ENCODE assay signal across 13 mouse cellular contexts in the genomic region with DNA sequence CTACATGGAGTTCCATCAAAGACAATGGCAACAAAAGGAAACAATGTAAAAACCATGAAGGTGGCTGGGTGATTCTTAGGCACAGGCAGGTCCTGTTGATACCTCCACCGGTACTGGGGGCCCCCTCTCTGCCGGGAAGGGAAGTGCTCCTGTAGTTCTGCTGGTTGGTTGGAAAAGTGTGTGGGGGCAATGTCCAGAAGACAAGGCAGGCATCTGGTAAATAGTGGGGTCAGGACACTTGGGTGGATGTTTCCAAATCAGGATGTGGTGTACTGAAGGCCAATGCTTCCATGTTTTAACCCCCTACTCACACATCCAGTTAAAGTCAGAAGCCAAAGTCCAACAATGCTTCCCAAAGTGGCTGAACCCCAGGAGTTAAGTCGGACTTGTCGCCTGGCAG. TPM values are rescaled to one million over a fixed set of nuclear protein-coding genes. Genes with fewer than 3 reads are reported as not detected.
A peak's percentile ranks its signal among the peaks of the same experiment; 100 is the strongest.
DNase-seq lines count a peak whose midpoint lies in the region; ATAC-seq and TF ChIP-seq lines count a peak whose summit lies in the region.
"Had no signal": no experiment of that assay in that cellular context is flagged by ENCODE, and none has a peak within 500 bp of the region (broad histone marks: within the 10 kb centered on the region; RNA-seq: fewer than 3 reads in every experiment).

No protein-coding gene starts in this region.

- H3K27ac ChIP-seq in lung, embryonic 16.5 days (ENCODE audit: low read length): no peak overlapping the region
- no peak overlapping the region for H3K27ac ChIP-seq in intestine, postnatal 0 days (ENCODE audit: low read depth, low read length)
- no peak overlapping the region for H3K27ac ChIP-seq in small intestine, adult 2 months (ENCODE audit: insufficient read depth, low read depth, low read length)
- H3K27ac ChIP-seq: embryonic facial prominence, embryonic 12.5 days; forebrain, embryonic 12.5 days; heart, embryonic 15.5 days; hindbrain, embryonic 15.5 days; macrophage had no signal

- no peaks in the 10 kb centered on the region for H3K27me3 ChIP-seq in lung, embryonic 16.5 days (ENCODE audit: control insufficient read depth, insufficient read depth, low read depth, low read length)
- no peaks in the 10 kb centered on the region for H3K27me3 ChIP-seq in G1E (ENCODE audit: insufficient read depth, low read length)
- no peaks in the 10 kb centered on the region for H3K27me3 ChIP-seq in intestine, postnatal 0 days (replicated peaks; ENCODE audit: control insufficient read depth, insufficient read depth, low read length)
- no peaks in the 10 kb centered on the region for H3K27me3 ChIP-seq in small intestine, adult 2 months (ENCODE audit: control insufficient read depth, insufficient read depth, low read length)
- H3K27me3 ChIP-seq: embryonic facial prominence, embryonic 12.5 days; forebrain, embryonic 12.5 days; heart, embryonic 15.5 days; hindbrain, embryonic 15.5 days had no signal

- no peaks in the 10 kb centered on the region for H3K9me3 ChIP-seq in lung, embryonic 16.5 days (ENCODE audit: control insufficient read depth, low read length)
- no peaks in the 10 kb centered on the region for H3K9me3 ChIP-seq in G1E (replicated peaks)
- H3K9me3 ChIP-seq in intestine, postnatal 0 days (ENCODE audit: control insufficient read depth): no peaks in the 10 kb centered on the region
- H3K9me3 ChIP-seq: embryonic facial prominence, embryonic 12.5 days; forebrain, embryonic 12.5 days; heart, embryonic 15.5 days; hindbrain, embryonic 15.5 days had no signal

- 75% methylated on average over 4 of the region's 4 CpGs for WGBS in lung, embryonic 16.5 days
- WGBS in intestine, postnatal 0 days: 45% methylated on average over 4 of the region's 4 CpGs
- 28% methylated on average over 4 of the region's 4 CpGs for WGBS in small intestine, adult 2 months

- H3K36me3 ChIP-seq in lung, embryonic 16.5 days (ENCODE audit: control insufficient read depth, insufficient read depth, low read length): no peaks in the 10 kb centered on the region
- peaks cover 13% of the 10 kb centered on the region for H3K36me3 ChIP-seq in G1E (replicated peaks)
- no peaks in the 10 kb centered on the region for H3K36me3 ChIP-seq in intestine, postnatal 0 days (ENCODE audit: control insufficient read depth, insufficient read depth)
- H3K36me3 ChIP-seq in small intestine, adult 2 months (ENCODE audit: control insufficient read depth, insufficient read depth, low read length): no peaks in the 10 kb centered on the region
- H3K36me3 ChIP-seq: forebrain, embryonic 12.5 days; heart, embryonic 15.5 days had no signal

- ATAC-seq in lung, embryonic 16.5 days (ENCODE audit: low read depth): no peak
- no peak for ATAC-seq in G1E (ENCODE audit: extremely low read depth, insufficient number of reproducible peaks, low FRiP score, poor library complexity, severe bottlenecking)
- peak; percentile 42; the same call in 1 of the 2 replicates for ATAC-seq in intestine, postnatal 0 days
- ATAC-seq: activated CD4-positive, CD25-positive, alpha-beta regulatory T cell, adult 4 months had no signal

- H3K4me3 ChIP-seq in lung, embryonic 16.5 days (ENCODE audit: low read length): no peak overlapping the region
- H3K4me3 ChIP-seq in G1E (ENCODE audit: low read depth, low read length): no peak overlapping the region
- H3K4me3 ChIP-seq in intestine, postnatal 0 days (ENCODE audit: low read depth, low read length): peak overlapping the region; percentile 24
- no peak overlapping the region for H3K4me3 ChIP-seq in small intestine, adult 2 months (ENCODE audit: low read depth, low read length)
- H3K4me3 ChIP-seq: embryonic facial prominence, embryonic 12.5 days; forebrain, embryonic 12.5 days; heart, embryonic 15.5 days; hindbrain, embryonic 15.5 days had no signal

- DNase-seq in lung, postnatal 10 days: no peak
- DNase-seq in G1E (ENCODE audit: low spot score): peak; percentile 18
- no peak for DNase-seq in spleen, postnatal 36 days (ENCODE audit: low spot score in 2 of 2)
- DNase-seq in ovary, postnatal 10 days (ENCODE audit: low spot score): no peak

- no peak for TF ChIP-seq CTCF in G1E (IDR thresholded peaks at IDR 0.05; ENCODE audit: low read depth, low read length)
- peak; percentile 67 for TF ChIP-seq CTCF in intestine, postnatal 0 days (IDR thresholded peaks at IDR 0.05; ENCODE audit: low read depth)
- peak; percentile 43; the same call in 1 of the 2 replicates for TF ChIP-seq CTCF in small intestine, adult 2 months (IDR thresholded peaks at IDR 0.05; ENCODE audit: extremely low read depth, insufficient read length, insufficient replicate concordance, low read depth, low read length)

- no peaks in the 10 kb centered on the region for H3K4me1 ChIP-seq in lung, embryonic 16.5 days (replicated peaks; ENCODE audit: control insufficient read depth, insufficient read depth, low read length)
- peaks cover 24% of the 10 kb centered on the region for H3K4me1 ChIP-seq in G1E (ENCODE audit: insufficient read depth, low read depth, low read length)
- H3K4me1 ChIP-seq in intestine, postnatal 0 days (replicated peaks; ENCODE audit: control insufficient read depth, insufficient read depth, low read length): no peaks in the 10 kb centered on the region
- no peaks in the 10 kb centered on the region; the same call in 1 of the 2 replicates for H3K4me1 ChIP-seq in small intestine, adult 2 months (ENCODE audit: control insufficient read depth, insufficient read depth, insufficient read length, low read length)
- H3K4me1 ChIP-seq: embryonic facial prominence, embryonic 12.5 days; forebrain, embryonic 12.5 days; heart, embryonic 15.5 days; hindbrain, embryonic 15.5 days had no signal

- H3K4me2 ChIP-seq in lung, embryonic 16.5 days (ENCODE audit: low read depth, low read length): peak overlapping the region; percentile 50; the same call in 1 of the 2 replicates
- peak overlapping the region; percentile 48 for H3K4me2 ChIP-seq in intestine, postnatal 0 days (replicated peaks; ENCODE audit: low read depth)
- H3K4me2 ChIP-seq: embryonic facial prominence, embryonic 12.5 days; forebrain, embryonic 12.5 days; hindbrain, embryonic 15.5 days had no signal

- TF ChIP-seq POLR2A in small intestine, adult 2 months (IDR thresholded peaks at IDR 0.05; ENCODE audit: low read depth, low read length): no peak

- H3K9ac ChIP-seq in lung, embryonic 16.5 days (ENCODE audit: low read length): no peak overlapping the region
- no peak overlapping the region for H3K9ac ChIP-seq in intestine, postnatal 0 days (ENCODE audit: low read depth, low read length)
- H3K9ac ChIP-seq: embryonic facial prominence, embryonic 12.5 days; forebrain, embryonic 12.5 days; heart, embryonic 15.5 days; hindbrain, embryonic 15.5 days had no signal

RNA-seq across cellular contexts. Expression of a gene that starts 17.9 kb away (rescaled TPM):
- 2.2 and 2.3 TPM in 2 replicates for polyA plus RNA-seq in lung, embryonic 16.5 days (2015; fragmentation: Nextera tagmentation; extraction: Ambion mirVana)
- total RNA-seq in G1E (2014; fragmentation: Nextera tagmentation) (0.75 and 0.83 TPM in 2 replicates), G1E (2017) (0.05 and 0.12 TPM in 2 replicates)
- 0.02 TPM in 1 of 2 replicates, not detected in the other for polyA plus RNA-seq in G1E (2012)
- polyA plus RNA-seq in intestine, postnatal 0 days (2015; fragmentation: Nextera tagmentation; extraction: Ambion mirVana): 0.09 and 0.12 TPM in 2 replicates
- polyA plus RNA-seq in small intestine, adult 2 months (2012; rRNA removed): 0.03 TPM in 1 of 2 replicates, not detected in the other
